Mouse (Mus musculus): ENCODE measurements at regions not wholly inside any gene's neighbourhood (a gene's known extent, or its start where the extent isn't known, plus 50 kb on each side); places are given as distances from the start of the nearest gene placed in this dataset.
A peak's percentile ranks its signal among the peaks of the same experiment; 100 is the strongest.

- Histone ChIP-seq H3K27ac (ENCODE audit: insufficient read depth, low read length) (no peak overlapping the region), H3K4me3 (ENCODE audit: insufficient read depth, low read length) (no peak overlapping the region), H3K4me1 (ENCODE audit: control insufficient read depth, insufficient read depth, low read length) (no peaks in the 10 kb centered on the region)
- TF ChIP-seq POLR2A (IDR thresholded peaks at IDR 0.05; ENCODE audit: extremely low read depth, insufficient read depth, low read length): no peak
- no peak for TF ChIP-seq CTCF (IDR thresholded peaks at IDR 0.05; ENCODE audit: extremely low read depth, insufficient read depth, low read length)
Measured at GRCm38 (mm10) chr14:67608262-67608661, 1599.3 kb upstream of the Gulo start.

DNA sequence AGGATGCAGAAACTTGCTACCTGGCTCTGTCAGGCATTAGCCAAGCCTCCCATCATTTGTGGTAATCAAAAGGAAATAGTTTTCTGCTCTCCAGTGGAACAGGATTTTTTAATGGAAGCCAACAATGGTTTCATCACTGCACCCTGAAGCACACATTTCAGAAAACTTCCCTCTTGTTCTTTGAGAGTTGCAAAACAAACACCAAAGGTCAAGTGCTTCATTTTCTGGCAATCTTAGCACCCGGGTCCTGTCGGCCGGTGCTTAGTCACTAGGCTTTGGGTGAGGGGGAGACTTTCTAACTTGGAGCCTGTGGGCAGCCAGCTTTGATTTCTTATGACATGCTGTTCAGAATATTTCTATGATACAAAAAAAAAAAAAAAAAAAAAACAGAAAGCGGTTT is 1594.0 kb upstream of the Gulo start:
- H3K27ac ChIP-seq (ENCODE audit: insufficient read depth, low read length): no peak overlapping the region
- TF ChIP-seq POLR2A (IDR thresholded peaks at IDR 0.05; ENCODE audit: extremely low read depth, insufficient read depth, low read length): no peak
- no peak for TF ChIP-seq CTCF (IDR thresholded peaks at IDR 0.05; ENCODE audit: extremely low read depth, insufficient read depth, low read length)
- no peaks in the 10 kb centered on the region for H3K4me1 ChIP-seq (ENCODE audit: control insufficient read depth, insufficient read depth, low read length)
- H3K4me3 ChIP-seq (ENCODE audit: insufficient read depth, low read length): no peak overlapping the region

DNA sequence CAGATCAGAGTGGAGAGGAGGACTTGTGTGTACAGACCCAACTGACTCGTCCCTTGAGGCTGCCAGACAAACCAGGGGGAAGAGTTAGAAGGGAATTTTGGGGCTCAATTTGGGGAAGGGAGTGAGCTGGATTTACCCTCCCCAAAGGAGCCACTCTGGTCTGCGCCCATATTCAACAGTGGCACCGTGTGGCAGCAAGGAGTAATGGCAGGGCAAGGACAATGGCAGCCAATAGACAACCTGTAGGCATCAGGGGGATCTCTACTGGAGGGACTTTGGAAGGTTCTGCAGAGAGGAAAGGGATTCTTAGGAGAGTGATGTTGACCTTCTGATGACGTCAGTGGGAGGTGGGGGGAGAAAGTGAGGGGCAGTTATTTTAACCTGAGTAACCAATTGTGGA is 1590.7 kb upstream of the Gulo start:
- no peak overlapping the region for H3K4me3 ChIP-seq (ENCODE audit: insufficient read depth, low read length)
- H3K4me1 ChIP-seq (ENCODE audit: control insufficient read depth, insufficient read depth, low read length): no peaks in the 10 kb centered on the region
- peak; percentile 76 for TF ChIP-seq CTCF (IDR thresholded peaks at IDR 0.05; ENCODE audit: extremely low read depth, insufficient read depth, low read length)
- TF ChIP-seq POLR2A (IDR thresholded peaks at IDR 0.05; ENCODE audit: extremely low read depth, insufficient read depth, low read length): no peak
- no peak overlapping the region for H3K27ac ChIP-seq (ENCODE audit: insufficient read depth, low read length)

DNA sequence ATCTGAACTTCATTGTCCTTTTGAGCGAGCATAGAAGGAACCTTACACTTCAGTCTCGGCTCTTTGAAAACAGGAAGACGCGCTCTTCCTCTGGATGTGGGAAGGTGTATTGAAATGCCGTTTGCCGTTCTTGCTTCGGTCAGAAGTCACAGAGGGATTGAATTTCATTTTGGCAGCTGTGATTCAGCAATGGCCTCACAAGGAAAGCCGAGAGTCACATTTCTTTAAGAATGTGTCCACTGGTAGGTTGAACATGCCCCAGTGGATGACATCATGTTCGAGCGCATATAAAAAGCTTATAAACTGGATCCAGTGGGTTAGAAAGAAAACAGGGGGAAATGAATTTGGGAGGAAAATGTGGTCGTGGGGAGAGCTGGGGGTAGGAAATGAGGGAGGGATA is 1579.6 kb upstream of the Gulo start:
- H3K4me1 ChIP-seq (ENCODE audit: control insufficient read depth, insufficient read depth, low read length): no peaks in the 10 kb centered on the region
- no peak overlapping the region for H3K27ac ChIP-seq (ENCODE audit: insufficient read depth, low read length)
- TF ChIP-seq POLR2A (IDR thresholded peaks at IDR 0.05; ENCODE audit: extremely low read depth, insufficient read depth, low read length) (no peak), CTCF (IDR thresholded peaks at IDR 0.05; ENCODE audit: extremely low read depth, insufficient read depth, low read length) (no peak)
- no peak overlapping the region for H3K4me3 ChIP-seq (ENCODE audit: insufficient read depth, low read length)

DNA sequence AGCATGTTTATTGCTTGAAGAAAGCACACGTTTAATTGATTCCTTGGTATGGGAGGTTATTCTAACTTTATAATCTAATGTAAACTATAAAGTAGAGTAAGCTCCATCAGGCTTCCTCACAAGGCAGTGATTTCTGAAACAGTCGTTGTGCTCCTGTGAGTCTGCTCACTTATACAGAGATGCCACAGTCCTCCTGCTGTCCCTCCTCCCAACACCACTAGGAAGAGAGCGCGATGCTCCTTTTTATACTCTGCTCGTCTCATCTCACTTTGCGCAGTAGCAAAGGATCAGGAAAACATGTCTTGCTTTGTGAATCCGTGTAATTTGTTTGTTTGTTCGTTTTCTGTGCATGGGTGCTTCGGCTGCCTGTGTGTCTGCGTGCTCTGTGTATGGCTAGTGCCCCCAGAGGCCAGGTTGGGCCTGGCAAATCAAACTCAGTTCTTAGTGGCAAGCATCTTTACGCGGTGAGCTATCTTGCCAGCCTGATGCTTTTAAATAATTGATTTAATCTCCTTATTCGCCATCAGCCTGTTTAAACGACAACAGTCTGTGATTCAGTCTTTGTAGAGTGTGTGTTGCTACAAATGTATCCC is 1575.5 kb upstream of the Gulo start:
- no peak overlapping the region for H3K4me3 ChIP-seq (ENCODE audit: insufficient read depth, low read length)

GRCm38 (mm10) chr14:67582201-67582782 is 1573.3 kb upstream of the Gulo start:
- H3K4me3 ChIP-seq (ENCODE audit: insufficient read depth, low read length): no peak overlapping the region
- no peaks in the 10 kb centered on the region for H3K4me1 ChIP-seq (ENCODE audit: control insufficient read depth, insufficient read depth, low read length)
- TF ChIP-seq POLR2A (IDR thresholded peaks at IDR 0.05; ENCODE audit: extremely low read depth, insufficient read depth, low read length) (no peak), CTCF (IDR thresholded peaks at IDR 0.05; ENCODE audit: extremely low read depth, insufficient read depth, low read length) (no peak)
- H3K27ac ChIP-seq (ENCODE audit: insufficient read depth, low read length): no peak overlapping the region

More for the DNA sequence above, 1575.5 kb upstream of the Gulo start:
- Histone ChIP-seq H3K27ac (ENCODE audit: insufficient read depth, low read length) (no peak overlapping the region), H3K4me1 (ENCODE audit: control insufficient read depth, insufficient read depth, low read length) (no peaks in the 10 kb centered on the region)
- TF ChIP-seq CTCF (IDR thresholded peaks at IDR 0.05; ENCODE audit: extremely low read depth, insufficient read depth, low read length): peak; percentile 45; the same call in 1 of the 2 replicates
- no peak for TF ChIP-seq POLR2A (IDR thresholded peaks at IDR 0.05; ENCODE audit: extremely low read depth, insufficient read depth, low read length)

GRCm38 (mm10) chr14:67574346-67574949 is 1565.4 kb upstream of the Gulo start:
- Histone ChIP-seq H3K27ac (ENCODE audit: insufficient read depth, low read length) (no peak overlapping the region), H3K4me1 (ENCODE audit: control insufficient read depth, insufficient read depth, low read length) (no peaks in the 10 kb centered on the region)
- TF ChIP-seq CTCF (IDR thresholded peaks at IDR 0.05; ENCODE audit: extremely low read depth, insufficient read depth, low read length) (no peak), POLR2A (IDR thresholded peaks at IDR 0.05; ENCODE audit: extremely low read depth, insufficient read depth, low read length) (no peak)

DNA sequence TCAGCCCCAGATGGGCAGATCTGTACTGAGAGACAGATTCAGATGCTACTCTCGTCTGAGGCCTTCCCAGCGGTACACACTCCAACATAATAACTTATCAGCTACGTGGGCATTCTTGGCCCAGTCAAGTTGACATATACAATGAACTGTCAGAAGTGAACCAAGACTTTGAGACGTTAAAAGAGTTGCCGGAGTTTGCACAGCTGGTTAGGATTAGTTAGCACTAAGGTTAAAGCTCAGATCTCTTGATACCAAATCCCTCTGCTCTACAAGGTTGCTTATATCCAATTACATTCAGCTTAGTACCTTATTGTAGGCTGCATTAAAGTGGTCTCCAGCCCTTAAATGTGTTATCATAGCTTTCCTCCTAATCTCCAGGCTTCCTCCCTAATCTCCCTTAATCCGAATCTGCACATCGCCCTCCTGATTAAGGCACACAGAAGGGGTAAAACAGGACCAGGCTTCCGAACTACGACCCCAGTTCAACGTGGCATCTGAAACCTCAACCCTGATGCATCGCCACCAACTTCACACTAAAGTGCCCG is 1564.5 kb upstream of the Gulo start:
- H3K27ac ChIP-seq (ENCODE audit: insufficient read depth, low read length): no peak overlapping the region
- H3K4me3 ChIP-seq (ENCODE audit: insufficient read depth, low read length): no peak overlapping the region
- H3K4me1 ChIP-seq (ENCODE audit: control insufficient read depth, insufficient read depth, low read length): no peaks in the 10 kb centered on the region
- no peak for TF ChIP-seq POLR2A (IDR thresholded peaks at IDR 0.05; ENCODE audit: extremely low read depth, insufficient read depth, low read length)
- TF ChIP-seq CTCF (IDR thresholded peaks at IDR 0.05; ENCODE audit: extremely low read depth, insufficient read depth, low read length): no peak

More at GRCm38 (mm10) chr14:67574346-67574949, 1565.4 kb upstream of the Gulo start:
- H3K4me3 ChIP-seq (ENCODE audit: insufficient read depth, low read length): no peak overlapping the region

GRCm38 (mm10) chr14:67569744-67570322 is 1560.8 kb upstream of the Gulo start:
- H3K4me1 ChIP-seq (ENCODE audit: control insufficient read depth, insufficient read depth, low read length): no peaks in the 10 kb centered on the region
- no peak overlapping the region for H3K27ac ChIP-seq (ENCODE audit: insufficient read depth, low read length)
- H3K4me3 ChIP-seq (ENCODE audit: insufficient read depth, low read length): no peak overlapping the region
- no peak for TF ChIP-seq POLR2A (IDR thresholded peaks at IDR 0.05; ENCODE audit: extremely low read depth, insufficient read depth, low read length)
- no peak for TF ChIP-seq CTCF (IDR thresholded peaks at IDR 0.05; ENCODE audit: extremely low read depth, insufficient read depth, low read length)

Measured in cortical plate, adult 2 months (tissue).